Mouse (Mus musculus): ENCODE data around the gene Zfp874b. TPM values are rescaled to one million over a fixed set of nuclear protein-coding genes. Genes with fewer than 3 reads are reported as not detected.
"Not testable (repeated sequence)": the region's sequence is repeated elsewhere in the genome, so short reads cannot be mapped to it uniquely, and the experiment has no call there.

Zfp874b gene
- polyA plus RNA-seq, 1 experiment from 2014 or later = 2.1 TPM

GRCm38 (mm10) chr13:67495631-67496030 lies 11.6 kb upstream of the Zfp874b start:
- Histone ChIP-seq H3K4me2 (ENCODE audit: low read depth, low read length) (no peak overlapping the region), H3K27ac (ENCODE audit: low read depth) (no peak overlapping the region), H3K27me3 (ENCODE audit: insufficient read depth, low read length) (no peaks in the 10 kb centered on the region), H3K4me1 (ENCODE audit: insufficient read depth) (peaks cover 5% of the 10 kb centered on the region; the same call in 1 of the 2 replicates), H3K36me3 (replicated peaks; ENCODE audit: insufficient read depth, low read length) (peaks cover 24% of the 10 kb centered on the region), H3K9me3 (ENCODE audit: low read length) (peaks cover 10% of the 10 kb centered on the region; the same call in 1 of the 2 replicates), H3K4me3 (ENCODE audit: low read depth, low read length) (no peak overlapping the region), H3K9ac (replicated peaks) (no peak overlapping the region)
- no peak for TF ChIP-seq CTCF (IDR thresholded peaks at IDR 0.05; ENCODE audit: low read depth)
- TF ChIP-seq EP300 (IDR thresholded peaks at IDR 0.05; ENCODE audit: low read depth) = no peak
- DNase-seq (no peak), ATAC-seq (no peak)
- 79% methylated on average over 1 of the region's 1 CpGs for WGBS (ENCODE audit: insufficient replicate concordance)

DNA sequence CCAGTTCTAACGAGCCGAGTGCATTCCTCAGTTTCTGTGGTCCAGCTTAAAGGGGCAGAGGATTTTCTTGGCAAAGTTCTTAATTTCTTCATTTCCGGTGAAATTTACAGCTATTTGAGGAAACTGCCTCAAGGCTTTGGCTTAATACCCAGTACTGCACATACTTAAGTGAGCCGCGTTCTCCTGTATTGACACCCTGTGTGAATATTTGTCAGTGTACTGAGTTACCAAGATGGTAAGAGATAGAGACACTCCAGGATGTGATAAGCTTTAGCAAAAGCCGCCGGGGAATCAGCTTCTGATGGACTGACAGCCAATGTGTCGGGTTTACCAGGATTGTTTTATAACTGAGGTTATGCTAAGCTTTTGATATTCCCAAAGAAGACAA lies 360 bp upstream of the Zfp874b start:
- Histone ChIP-seq H3K9ac (replicated peaks) (peak overlapping the region; percentile 69), H3K4me2 (ENCODE audit: low read depth, low read length) (peak overlapping the region; percentile 75), H3K36me3 (replicated peaks; ENCODE audit: insufficient read depth, low read length) (no peaks in the 10 kb centered on the region; the same call in 1 of the 2 replicates), H3K27me3 (ENCODE audit: insufficient read depth, low read length) (no peaks in the 10 kb centered on the region), H3K4me1 (ENCODE audit: insufficient read depth) (peaks cover 8% of the 10 kb centered on the region; the same call in 1 of the 2 replicates), H3K27ac (ENCODE audit: low read depth) (no peak overlapping the region; the same call in none of the 2 replicates), H3K4me3 (ENCODE audit: low read depth, low read length) (peak overlapping the region; percentile 60), H3K9me3 (ENCODE audit: low read length) (no peaks in the 10 kb centered on the region)
- ATAC-seq = no peak
- WGBS (ENCODE audit: insufficient replicate concordance) = 27% methylated on average over 8 of the region's 8 CpGs
- TF ChIP-seq CTCF (IDR thresholded peaks at IDR 0.05; ENCODE audit: low read depth) (no peak), EP300 (IDR thresholded peaks at IDR 0.05; ENCODE audit: low read depth) (no peak)
- DNase-seq = no peak

GRCm38 (mm10) chr13:67481528-67481927 lies 2.5 kb downstream of the Zfp874b start:
- H3K36me3 ChIP-seq (replicated peaks; ENCODE audit: insufficient read depth, low read length) = peaks cover 6% of the 10 kb centered on the region
- no peak overlapping the region for H3K4me2 ChIP-seq (ENCODE audit: low read depth, low read length)
- 66% methylated on average over 4 of the region's 4 CpGs for WGBS (ENCODE audit: insufficient replicate concordance)
- H3K4me3 ChIP-seq (ENCODE audit: low read depth, low read length) = no peak overlapping the region
- no peak for ATAC-seq
- no peaks in the 10 kb centered on the region for H3K27me3 ChIP-seq (ENCODE audit: insufficient read depth, low read length)
- H3K9me3 ChIP-seq (ENCODE audit: low read length) = no peaks in the 10 kb centered on the region
- no peak overlapping the region for H3K9ac ChIP-seq (replicated peaks)
- no peak for DNase-seq
- peaks cover 8% of the 10 kb centered on the region; the same call in 1 of the 2 replicates for H3K4me1 ChIP-seq (ENCODE audit: insufficient read depth)
- H3K27ac ChIP-seq (ENCODE audit: low read depth) = no peak overlapping the region
- TF ChIP-seq EP300 (IDR thresholded peaks at IDR 0.05; ENCODE audit: low read depth) = no peak
- TF ChIP-seq CTCF (IDR thresholded peaks at IDR 0.05; ENCODE audit: low read depth) = peak; percentile 31

GRCm38 (mm10) chr13:67469274-67469673 lies 14.8 kb downstream of the Zfp874b start:
- DNase-seq (no peak), ATAC-seq (no peak)
- no peak overlapping the region for H3K9ac ChIP-seq (replicated peaks)
- peaks cover 11% of the 10 kb centered on the region for H3K36me3 ChIP-seq (replicated peaks; ENCODE audit: insufficient read depth, low read length)
- no peak overlapping the region for H3K4me3 ChIP-seq (ENCODE audit: low read depth, low read length)
- TF ChIP-seq EP300 (IDR thresholded peaks at IDR 0.05; ENCODE audit: low read depth) (no peak), CTCF (IDR thresholded peaks at IDR 0.05; ENCODE audit: low read depth) (no peak)
- no peaks in the 10 kb centered on the region for H3K27me3 ChIP-seq (ENCODE audit: insufficient read depth, low read length)
- no peaks in the 10 kb centered on the region for H3K9me3 ChIP-seq (ENCODE audit: low read length)
- peaks cover 2% of the 10 kb centered on the region; the same call in 1 of the 2 replicates for H3K4me1 ChIP-seq (ENCODE audit: insufficient read depth)
- no peak overlapping the region for H3K27ac ChIP-seq (ENCODE audit: low read depth)
- no peak overlapping the region for H3K4me2 ChIP-seq (ENCODE audit: low read depth, low read length)
- 78% methylated on average over 3 of the region's 3 CpGs for WGBS (ENCODE audit: insufficient replicate concordance)

DNA sequence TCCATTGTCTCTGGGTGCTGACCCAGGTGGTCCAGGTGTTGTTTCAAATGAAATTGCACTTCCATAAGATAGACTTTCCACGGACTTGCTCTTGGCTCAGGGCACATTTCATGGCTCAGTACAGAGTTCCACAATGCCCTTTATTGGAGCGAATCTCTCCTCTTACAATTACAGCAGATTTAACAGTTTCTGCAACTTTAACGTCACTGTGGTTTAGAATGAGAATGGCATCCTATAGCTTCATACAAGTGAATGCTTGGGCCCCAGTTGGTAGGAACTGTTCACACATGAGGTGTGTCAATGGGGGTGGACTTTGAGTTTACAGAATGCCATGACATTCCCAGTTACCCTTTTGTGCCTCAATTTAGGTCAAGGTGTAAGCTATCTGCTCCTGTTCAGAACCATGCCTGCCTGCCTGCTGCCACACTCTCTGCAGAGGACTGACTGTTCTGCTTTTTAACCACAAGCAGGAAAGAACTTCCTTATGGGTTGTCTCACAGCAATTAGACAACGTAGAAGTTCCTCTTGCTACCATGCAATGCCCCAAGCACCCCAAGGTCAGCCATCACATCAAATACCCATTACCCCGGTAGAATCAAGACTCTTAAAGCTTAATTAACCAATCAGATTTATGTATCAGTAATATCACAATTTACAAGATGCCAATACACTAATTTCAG lies 20.4 kb downstream of the Zfp874b start:
- H3K27me3 ChIP-seq (ENCODE audit: insufficient read depth, low read length); DNase-seq; H3K4me3 ChIP-seq (ENCODE audit: low read depth, low read length); H3K4me1 ChIP-seq (ENCODE audit: insufficient read depth); H3K27ac ChIP-seq (ENCODE audit: low read depth); H3K9ac ChIP-seq (replicated peaks); H3K36me3 ChIP-seq (replicated peaks; ENCODE audit: insufficient read depth, low read length); H3K9me3 ChIP-seq (ENCODE audit: low read length); H3K4me2 ChIP-seq (ENCODE audit: low read depth, low read length); ATAC-seq: not testable (repeated sequence)
- 37% methylated on average over 2 of the region's 5 CpGs for WGBS (ENCODE audit: insufficient replicate concordance)

- Histone ChIP-seq H3K9me3 (ENCODE audit: low read length) (no peaks in the 10 kb centered on the region), H3K27ac (ENCODE audit: low read depth) (peak overlapping the region; percentile 79), H3K27me3 (ENCODE audit: insufficient read depth, low read length) (no peaks in the 10 kb centered on the region), H3K4me2 (ENCODE audit: low read depth, low read length) (peak overlapping the region; percentile 79), H3K9ac (replicated peaks) (peak overlapping the region; percentile 67; the same call in 1 of the 2 replicates), H3K4me3 (ENCODE audit: low read depth, low read length) (peak overlapping the region; percentile 64), H3K4me1 (ENCODE audit: insufficient read depth) (peaks cover 11% of the 10 kb centered on the region), H3K36me3 (replicated peaks; ENCODE audit: insufficient read depth, low read length) (0 out of 2 replicates have a peak, but pooled peaks cover 6% of the 10 kb centered on the region)
- WGBS (ENCODE audit: insufficient replicate concordance) = 10% methylated on average over 3 of the region's 3 CpGs
- peak; percentile 16 for ATAC-seq
- no peak for DNase-seq
- TF ChIP-seq CTCF (IDR thresholded peaks at IDR 0.05; ENCODE audit: low read depth) = no peak
Observed at GRCm38 (mm10) chr13:67452021-67452309, 32.1 kb downstream of the Zfp874b start.

All from liver, postnatal 0 days (tissue).